Mouse (Mus musculus): ENCODE measurements around the gene Anp32b. TPM values are rescaled to one million over a fixed set of nuclear protein-coding genes. Genes with fewer than 3 reads are reported as not detected.
A peak's percentile ranks its signal among the peaks of the same experiment; 100 is the strongest.

The Anp32b gene
- polyA plus RNA-seq, 1 experiment from 2014 or later: 206 TPM

DNA sequence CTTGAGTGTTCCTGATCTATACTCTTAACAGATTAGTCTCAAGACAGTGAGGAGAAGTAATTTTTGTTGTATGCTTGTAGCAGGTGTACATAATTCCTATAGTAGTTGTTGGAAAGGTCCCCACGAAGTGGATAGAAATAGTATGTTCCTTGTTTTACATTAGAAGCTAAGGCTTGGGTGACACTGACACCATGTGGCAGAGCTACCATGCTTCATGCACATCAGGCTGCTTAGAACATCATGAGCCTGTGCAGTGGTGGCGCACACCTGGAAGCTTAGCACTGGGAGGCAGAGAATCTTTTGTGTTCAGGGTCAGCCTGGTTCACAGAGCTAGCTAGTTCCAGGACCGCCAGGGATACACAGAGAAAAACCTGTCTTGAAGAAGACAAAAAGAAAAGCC is 15.0 kb downstream of the Anp32b start:
- Histone ChIP-seq H3K4me2 (ENCODE audit: low read depth, low read length) (no peak overlapping the region), H3K36me3 (ENCODE audit: control insufficient read depth, insufficient read depth, low read length) (peaks cover 25% of the 10 kb centered on the region)
- no peak for ATAC-seq

GRCm38 (mm10) chr4:46475101-46475500 is 24.4 kb downstream of the Anp32b start:
- Histone ChIP-seq H3K36me3 (ENCODE audit: control insufficient read depth, insufficient read depth, low read length) (peaks cover 37% of the 10 kb centered on the region), H3K4me1 (ENCODE audit: control insufficient read depth, insufficient read depth, low read length) (no peaks in the 10 kb centered on the region), H3K27me3 (replicated peaks; ENCODE audit: control insufficient read depth, insufficient read depth, low read length) (no peaks in the 10 kb centered on the region), H3K4me2 (ENCODE audit: low read depth, low read length) (no peak overlapping the region), H3K27ac (ENCODE audit: low read length) (no peak overlapping the region), H3K4me3 (ENCODE audit: low read length) (no peak overlapping the region), H3K9me3 (ENCODE audit: control insufficient read depth, low read length) (no peaks in the 10 kb centered on the region), H3K9ac (ENCODE audit: low read depth, low read length) (no peak overlapping the region)
- no peak for ATAC-seq
- WGBS: 93% methylated on average over 5 of the region's 5 CpGs

More for the DNA sequence above, 15.0 kb downstream of the Anp32b start:
- WGBS: 91% methylated on average over 3 of the region's 3 CpGs
- Histone ChIP-seq H3K4me1 (ENCODE audit: control insufficient read depth, insufficient read depth, low read length) (no peaks in the 10 kb centered on the region), H3K9ac (ENCODE audit: low read depth, low read length) (no peak overlapping the region), H3K4me3 (ENCODE audit: low read length) (no peak overlapping the region), H3K27ac (ENCODE audit: low read length) (no peak overlapping the region), H3K9me3 (ENCODE audit: control insufficient read depth, low read length) (no peaks in the 10 kb centered on the region), H3K27me3 (replicated peaks; ENCODE audit: control insufficient read depth, insufficient read depth, low read length) (no peaks in the 10 kb centered on the region)

DNA sequence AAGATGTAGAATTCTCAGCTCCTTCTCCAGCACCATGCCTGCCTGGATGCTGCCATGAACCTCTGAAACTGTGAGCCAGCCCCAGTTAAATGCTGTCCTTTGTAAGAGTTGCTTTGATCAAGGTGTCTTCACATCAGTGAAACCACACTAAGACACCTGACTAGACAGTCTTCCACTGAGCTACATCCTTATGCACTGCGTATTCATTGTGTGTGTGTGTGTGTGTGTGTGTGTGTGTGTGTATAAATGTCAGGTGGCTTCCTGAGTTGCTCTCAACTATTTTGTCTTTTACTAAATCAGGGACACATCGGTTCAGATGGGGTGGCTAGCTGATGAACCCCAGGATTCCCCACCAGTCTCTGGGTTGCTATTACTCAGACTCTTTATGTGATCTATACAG is 28.4 kb downstream of the Anp32b start:
- Histone ChIP-seq H3K9ac (ENCODE audit: low read depth, low read length) (no peak overlapping the region), H3K4me3 (ENCODE audit: low read length) (no peak overlapping the region), H3K27me3 (replicated peaks; ENCODE audit: control insufficient read depth, insufficient read depth, low read length) (no peaks in the 10 kb centered on the region), H3K4me1 (ENCODE audit: control insufficient read depth, insufficient read depth, low read length) (no peaks in the 10 kb centered on the region), H3K4me2 (ENCODE audit: low read depth, low read length) (no peak overlapping the region), H3K36me3 (ENCODE audit: control insufficient read depth, insufficient read depth, low read length) (peaks cover 12% of the 10 kb centered on the region), H3K9me3 (ENCODE audit: control insufficient read depth, low read length) (no peaks in the 10 kb centered on the region), H3K27ac (ENCODE audit: low read length) (no peak overlapping the region)
- 90% methylated on average over 2 of the region's 2 CpGs for WGBS
- ATAC-seq: no peak

GRCm38 (mm10) chr4:46485696-46486417 is 35.2 kb downstream of the Anp32b start:
- peak; percentile 25; the same call in 1 of the 2 replicates for ATAC-seq
- Histone ChIP-seq H3K9ac (ENCODE audit: low read depth, low read length) (no peak overlapping the region), H3K27ac (ENCODE audit: low read length) (no peak overlapping the region)

GRCm38 (mm10) chr4:46487348-46487747 is 36.6 kb downstream of the Anp32b start:
- WGBS: 82% methylated on average over 5 of the region's 5 CpGs
- Histone ChIP-seq H3K9ac (ENCODE audit: low read depth, low read length) (no peak overlapping the region), H3K4me2 (ENCODE audit: low read depth, low read length) (no peak overlapping the region), H3K27ac (ENCODE audit: low read length) (no peak overlapping the region), H3K9me3 (ENCODE audit: control insufficient read depth, low read length) (no peaks in the 10 kb centered on the region), H3K36me3 (ENCODE audit: control insufficient read depth, insufficient read depth, low read length) (no peaks in the 10 kb centered on the region), H3K27me3 (replicated peaks; ENCODE audit: control insufficient read depth, insufficient read depth, low read length) (no peaks in the 10 kb centered on the region), H3K4me1 (ENCODE audit: control insufficient read depth, insufficient read depth, low read length) (peaks cover 11% of the 10 kb centered on the region), H3K4me3 (ENCODE audit: low read length) (no peak overlapping the region)
- ATAC-seq: no peak

More at GRCm38 (mm10) chr4:46485696-46486417, 35.2 kb downstream of the Anp32b start:
- Histone ChIP-seq H3K4me3 (ENCODE audit: low read length) (no peak overlapping the region), H3K9me3 (ENCODE audit: control insufficient read depth, low read length) (no peaks in the 10 kb centered on the region), H3K4me1 (ENCODE audit: control insufficient read depth, insufficient read depth, low read length) (peaks cover 5% of the 10 kb centered on the region), H3K27me3 (replicated peaks; ENCODE audit: control insufficient read depth, insufficient read depth, low read length) (no peaks in the 10 kb centered on the region), H3K4me2 (ENCODE audit: low read depth, low read length) (0 out of 2 replicates have a peak overlapping the region, but pooled peaks have one; percentile 0), H3K36me3 (ENCODE audit: control insufficient read depth, insufficient read depth, low read length) (no peaks in the 10 kb centered on the region)
- WGBS: 47% methylated on average over 14 of the region's 14 CpGs

DNA sequence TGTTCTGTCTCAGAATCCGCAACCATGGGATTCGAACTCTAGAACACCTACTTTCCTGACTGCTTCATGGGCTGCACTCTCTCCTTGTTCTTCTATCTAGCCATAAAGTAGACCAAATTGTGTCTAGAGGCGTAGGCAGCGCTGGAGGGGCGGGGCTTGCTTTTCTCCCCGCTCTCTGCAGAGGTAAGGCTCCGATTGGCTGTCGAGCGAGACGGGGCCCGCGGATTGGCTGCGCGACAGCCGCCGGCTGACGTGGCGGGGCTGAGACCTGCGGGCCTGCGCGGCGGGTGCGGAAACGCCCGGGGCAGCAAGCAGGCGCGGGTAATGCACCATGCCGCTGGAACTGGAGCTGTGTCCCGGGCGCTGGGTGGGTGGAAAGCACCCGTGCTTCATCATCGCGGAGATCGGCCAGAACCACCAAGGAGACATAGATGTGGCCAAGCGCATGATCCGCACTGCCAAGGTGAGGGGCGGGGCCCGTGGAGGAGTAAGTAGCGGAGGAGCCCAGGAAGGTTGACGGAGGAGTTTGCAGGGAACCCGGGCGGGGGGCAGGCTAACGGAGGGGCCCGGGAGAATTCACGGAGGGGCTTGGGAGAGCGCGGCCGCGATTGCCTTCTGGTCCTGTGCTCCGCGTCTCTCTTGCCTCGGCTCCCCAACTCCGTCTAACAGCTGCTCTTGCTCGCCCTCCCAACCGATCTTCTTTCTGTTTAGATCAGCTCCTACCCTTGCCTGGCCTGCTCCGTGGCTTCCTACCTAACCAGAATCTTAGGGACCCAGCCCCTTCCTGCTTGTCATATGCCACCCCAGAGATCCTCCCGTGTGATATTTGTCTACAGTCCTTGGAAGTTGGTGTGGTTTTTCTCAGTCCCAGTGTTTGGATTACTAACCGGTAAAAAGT is 38.6 kb downstream of the Anp32b start, which contains the start of gene Nans:
Gene Nans (plus strand): TSS at position 221 of the 898 bp plus-strand sequence.
- ATAC-seq: peak; percentile 98
- peaks cover 9% of the 10 kb centered on the region for H3K36me3 ChIP-seq (ENCODE audit: control insufficient read depth, insufficient read depth, low read length)
- no peaks in the 10 kb centered on the region for H3K9me3 ChIP-seq (ENCODE audit: control insufficient read depth, low read length)
- peak within 1 kb of the TSS; percentile 72 for H3K27ac ChIP-seq (ENCODE audit: low read length)
- peak within 1 kb of the TSS; percentile 87 for H3K4me3 ChIP-seq (ENCODE audit: low read length)
- peaks cover 11% of the 10 kb centered on the region for H3K4me1 ChIP-seq (ENCODE audit: control insufficient read depth, insufficient read depth, low read length)
- no peaks in the 10 kb centered on the region for H3K27me3 ChIP-seq (replicated peaks; ENCODE audit: control insufficient read depth, insufficient read depth, low read length)
- WGBS: under 1% methylated on average over 58 of the region's 58 CpGs
- peak within 1 kb of the TSS; percentile 87 for H3K9ac ChIP-seq (ENCODE audit: low read depth, low read length)
- peak within 1 kb of the TSS; percentile 77 for H3K4me2 ChIP-seq (ENCODE audit: low read depth, low read length)

- peaks cover 16% of the 10 kb centered on the region for H3K4me1 ChIP-seq (ENCODE audit: control insufficient read depth, insufficient read depth, low read length)
- peaks cover 9% of the 10 kb centered on the region for H3K36me3 ChIP-seq (ENCODE audit: control insufficient read depth, insufficient read depth, low read length)
- H3K4me2 ChIP-seq (ENCODE audit: low read depth, low read length): no peak overlapping the region
- ATAC-seq: no peak
- no peak overlapping the region for H3K9ac ChIP-seq (ENCODE audit: low read depth, low read length)
- 91% methylated on average over 6 of the region's 6 CpGs for WGBS
- H3K9me3 ChIP-seq (ENCODE audit: control insufficient read depth, low read length): no peaks in the 10 kb centered on the region
- no peak overlapping the region for H3K4me3 ChIP-seq (ENCODE audit: low read length)
- no peaks in the 10 kb centered on the region for H3K27me3 ChIP-seq (replicated peaks; ENCODE audit: control insufficient read depth, insufficient read depth, low read length)
- H3K27ac ChIP-seq (ENCODE audit: low read length): no peak overlapping the region
Measured at GRCm38 (mm10) chr4:46493071-46493470, 42.4 kb downstream of the Anp32b start.

DNA sequence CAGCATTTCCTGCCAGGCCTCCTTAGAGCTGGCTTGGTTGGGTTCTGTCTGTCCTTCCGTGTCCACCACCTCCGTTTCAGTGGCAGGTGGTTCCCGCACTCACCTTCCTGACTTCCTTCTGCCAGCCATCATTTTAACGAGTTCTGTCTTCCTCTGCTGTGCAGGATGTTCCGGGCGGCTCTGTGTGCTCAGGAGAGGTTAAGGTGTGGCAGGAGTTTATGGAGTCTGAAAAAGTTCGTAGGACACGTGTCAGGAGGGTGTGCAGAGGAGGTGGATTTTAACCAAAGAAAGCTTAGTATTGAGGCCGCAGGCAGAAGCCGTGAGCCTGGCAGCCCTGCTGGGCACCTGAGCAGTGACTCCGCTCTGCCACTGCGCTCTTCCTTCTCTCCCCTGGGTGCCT is 44.8 kb downstream of the Anp32b start:
- H3K36me3 ChIP-seq (ENCODE audit: control insufficient read depth, insufficient read depth, low read length): peaks cover 9% of the 10 kb centered on the region
- H3K27ac ChIP-seq (ENCODE audit: low read length): peak overlapping the region; percentile 75
- H3K4me3 ChIP-seq (ENCODE audit: low read length): no peak overlapping the region
- WGBS: 72% methylated on average over 12 of the region's 12 CpGs
- H3K4me2 ChIP-seq (ENCODE audit: low read depth, low read length): 0 out of 2 replicates have a peak overlapping the region, but pooled peaks have one; percentile 2
- peak; percentile 84 for ATAC-seq
- H3K4me1 ChIP-seq (ENCODE audit: control insufficient read depth, insufficient read depth, low read length): peaks cover 18% of the 10 kb centered on the region; the same call in 1 of the 2 replicates
- H3K9me3 ChIP-seq (ENCODE audit: control insufficient read depth, low read length): no peaks in the 10 kb centered on the region
- H3K9ac ChIP-seq (ENCODE audit: low read depth, low read length): peak overlapping the region; percentile 52
- no peaks in the 10 kb centered on the region for H3K27me3 ChIP-seq (replicated peaks; ENCODE audit: control insufficient read depth, insufficient read depth, low read length)

GRCm38 (mm10) chr4:46497286-46497892 is 46.7 kb downstream of the Anp32b start:
- Histone ChIP-seq H3K9me3 (ENCODE audit: control insufficient read depth, low read length) (no peaks in the 10 kb centered on the region), H3K9ac (ENCODE audit: low read depth, low read length) (no peak overlapping the region), H3K27ac (ENCODE audit: low read length) (peak overlapping the region; percentile 65), H3K4me2 (ENCODE audit: low read depth, low read length) (no peak overlapping the region), H3K27me3 (replicated peaks; ENCODE audit: control insufficient read depth, insufficient read depth, low read length) (no peaks in the 10 kb centered on the region), H3K36me3 (ENCODE audit: control insufficient read depth, insufficient read depth, low read length) (peaks cover 16% of the 10 kb centered on the region), H3K4me3 (ENCODE audit: low read length) (no peak overlapping the region), H3K4me1 (ENCODE audit: control insufficient read depth, insufficient read depth, low read length) (peaks cover 13% of the 10 kb centered on the region; the same call in 1 of the 2 replicates)
- 39% methylated on average over 4 of the region's 4 CpGs for WGBS
- peak; percentile 61 for ATAC-seq
